9 mouse cellular contexts compared by ENCODE assay signal in genomic region chr14:34401135-34401534, GRCm38 (mm10). TPM values are rescaled to one million over a fixed set of nuclear protein-coding genes. Genes with fewer than 3 reads are reported as not detected.
DNase-seq lines count a peak whose midpoint lies in the region; ATAC-seq and TF ChIP-seq lines count a peak whose summit lies in the region.
"Had no signal": no experiment of that assay in that cellular context is flagged by ENCODE, and none has a peak within 500 bp of the region (broad histone marks: within the 10 kb centered on the region; RNA-seq: fewer than 3 reads in every experiment).

No protein-coding gene starts in this region.

- no peak overlapping the region for H3K4me3 ChIP-seq in heart, embryonic 11.5 days (ENCODE audit: low read depth, low read length)
- no peak overlapping the region for H3K4me3 ChIP-seq in spleen, adult 2 months (ENCODE audit: extremely low read depth, insufficient read depth, insufficient read length)
- H3K4me3 ChIP-seq: midbrain, embryonic 12.5 days had no signal

- H3K27me3 ChIP-seq in heart, embryonic 11.5 days (ENCODE audit: control insufficient read depth, insufficient read depth, low read length): no peaks in the 10 kb centered on the region
- no peaks in the 10 kb centered on the region for H3K27me3 ChIP-seq in spleen, adult 2 months (ENCODE audit: control insufficient read depth, insufficient read depth, low read length)
- H3K27me3 ChIP-seq: midbrain, embryonic 12.5 days had no signal

- TF ChIP-seq POLR2A in spleen, adult 2 months (IDR thresholded peaks at IDR 0.05; ENCODE audit: low read depth, low read length): no peak

- H3K9me3 ChIP-seq in heart, embryonic 11.5 days (replicated peaks; ENCODE audit: control insufficient read depth, low read length): no peaks in the 10 kb centered on the region
- H3K9me3 ChIP-seq: midbrain, embryonic 12.5 days had no signal

- peak; percentile 99; the same call in 1 of the 2 replicates for TF ChIP-seq CTCF in spleen, adult 2 months (IDR thresholded peaks at IDR 0.05; ENCODE audit: extremely low read depth, insufficient read depth, insufficient read length, insufficient replicate concordance)

- no peak for ATAC-seq in heart, embryonic 11.5 days (replicated peaks; ENCODE audit: insufficient number of reproducible peaks, low FRiP score, low TSS enrichment)
- ATAC-seq in activated CD4-positive, CD25-positive, alpha-beta regulatory T cell, adult 4 months: peak; percentile 82
- ATAC-seq in megakaryocyte progenitor cell, adult 5-6 weeks (replicated peaks; ENCODE audit: poor library complexity): peak; percentile 100

- 48% methylated on average over 6 of the region's 6 CpGs for WGBS in heart, embryonic 11.5 days (ENCODE audit: insufficient replicate concordance)
- 32% methylated on average over 6 of the region's 6 CpGs for WGBS in spleen, adult 2 months

- H3K4me2 ChIP-seq in heart, embryonic 11.5 days: no peak overlapping the region
- H3K4me2 ChIP-seq: midbrain, embryonic 12.5 days had no signal

- H3K36me3 ChIP-seq in heart, embryonic 11.5 days (ENCODE audit: control insufficient read depth, insufficient read depth, low read length): peaks cover 22% of the 10 kb centered on the region
- no peaks in the 10 kb centered on the region for H3K36me3 ChIP-seq in spleen, adult 2 months (ENCODE audit: control insufficient read depth, insufficient read depth, low read length)

- no peaks in the 10 kb centered on the region for H3K4me1 ChIP-seq in heart, embryonic 11.5 days (ENCODE audit: control insufficient read depth, insufficient read depth, low read length)
- no peaks in the 10 kb centered on the region for H3K4me1 ChIP-seq in spleen, adult 2 months (ENCODE audit: control insufficient read depth, insufficient read depth, insufficient read length)
- H3K4me1 ChIP-seq: midbrain, embryonic 12.5 days had no signal

- no peak overlapping the region for H3K27ac ChIP-seq in heart, embryonic 11.5 days (ENCODE audit: low read depth, low read length)
- H3K27ac ChIP-seq in spleen, adult 2 months (ENCODE audit: insufficient read depth, low read length): no peak overlapping the region
- H3K27ac ChIP-seq: midbrain, embryonic 12.5 days had no signal

- H3K9ac ChIP-seq in heart, embryonic 11.5 days (ENCODE audit: low read depth, low read length): no peak overlapping the region
- H3K9ac ChIP-seq: midbrain, embryonic 12.5 days had no signal

- DNase-seq in heart, adult 11 months: peak; percentile 92
- peak; percentile 65 to 74 for DNase-seq in cerebellum, postnatal 36 days
- peak; percentile 44 to 83 for DNase-seq in heart, adult 9 months (ENCODE audit: low spot score in 2 of 2)
- peak; percentile 66 to 81 for DNase-seq in layer of hippocampus, postnatal 14 days (ENCODE audit: low spot score in 2 of 2)
- DNase-seq in spleen, adult 2 months (ENCODE audit: low read depth in 1 of 2, low spot score in 2 of 2): peak; percentile 43 to 54

RNA-seq across cellular contexts. Expression of gene Mmrn2, which starts 25.9 kb away (rescaled TPM):
- 15.8 and 23.1 TPM in 2 replicates for polyA plus RNA-seq in heart, embryonic 11.5 days (2014; fragmentation: Nextera tagmentation; extraction: Ambion mirVana)
- polyA plus RNA-seq in activated CD4-positive, CD25-positive, alpha-beta regulatory T cell, adult 4 months (2017; shearing (Covaris generic)): not detected
- total RNA-seq in layer of hippocampus, postnatal 14 days (2021): 1 to 10 TPM; 2.7 to 5.2 TPM
- total RNA-seq in megakaryocyte progenitor cell, adult 5-6 weeks (2015): not detected in 2 replicates
- not detected in 2 replicates for total RNA-seq in megakaryocyte progenitor cell, adult 5-6 weeks (2017)
- 8.4 and 8.9 TPM in 2 replicates for polyA plus RNA-seq in spleen, adult 2 months (2012; rRNA removed)

RNA-seq across cellular contexts. Expression of gene Sncg, which starts 26.5 kb away (rescaled TPM):
- polyA plus RNA-seq in heart, embryonic 11.5 days (2014; fragmentation: Nextera tagmentation; extraction: Ambion mirVana): 2.4 and 2.9 TPM in 2 replicates
- not detected for polyA plus RNA-seq in activated CD4-positive, CD25-positive, alpha-beta regulatory T cell, adult 4 months (2017; shearing (Covaris generic))
- 1 to 10 TPM; 2.1 to 4.4 TPM for total RNA-seq in layer of hippocampus, postnatal 14 days (2021)
- not detected in 2 replicates for total RNA-seq in megakaryocyte progenitor cell, adult 5-6 weeks (2015)
- not detected in 2 replicates for total RNA-seq in megakaryocyte progenitor cell, adult 5-6 weeks (2017)
- 1.6 and 2.1 TPM in 2 replicates for polyA plus RNA-seq in spleen, adult 2 months (2012; rRNA removed)

RNA-seq across cellular contexts. Expression of gene Fam25c, which starts 45.9 kb away (rescaled TPM):
- not detected in 2 replicates for polyA plus RNA-seq in heart, embryonic 11.5 days (2014; fragmentation: Nextera tagmentation; extraction: Ambion mirVana)
- not detected for polyA plus RNA-seq in activated CD4-positive, CD25-positive, alpha-beta regulatory T cell, adult 4 months (2017; shearing (Covaris generic))
- total RNA-seq in layer of hippocampus, postnatal 14 days (2021): not detected
- total RNA-seq in megakaryocyte progenitor cell, adult 5-6 weeks (2015): not detected in 2 replicates
- not detected in 2 replicates for total RNA-seq in megakaryocyte progenitor cell, adult 5-6 weeks (2017)
- polyA plus RNA-seq in spleen, adult 2 months (2012; rRNA removed): not detected in 2 replicates
- polyA plus RNA-seq: midbrain, embryonic 12.5 days had no signal
